Mouse (Mus musculus) spleen, postnatal 4 days (tissue): ENCODE measurements at regions not wholly inside any gene's neighbourhood (a gene's known extent, or its start where the extent isn't known, plus 50 kb on each side); places are given as distances from the start of the nearest gene placed in this dataset.

Source experiments
- DNase-seq, 2 experiments: peaks; one replicate each; pipeline ENCODE4 v3.0.0; 2022; ENCODE audit warnings: low spot score in 2 of 2

DNA sequence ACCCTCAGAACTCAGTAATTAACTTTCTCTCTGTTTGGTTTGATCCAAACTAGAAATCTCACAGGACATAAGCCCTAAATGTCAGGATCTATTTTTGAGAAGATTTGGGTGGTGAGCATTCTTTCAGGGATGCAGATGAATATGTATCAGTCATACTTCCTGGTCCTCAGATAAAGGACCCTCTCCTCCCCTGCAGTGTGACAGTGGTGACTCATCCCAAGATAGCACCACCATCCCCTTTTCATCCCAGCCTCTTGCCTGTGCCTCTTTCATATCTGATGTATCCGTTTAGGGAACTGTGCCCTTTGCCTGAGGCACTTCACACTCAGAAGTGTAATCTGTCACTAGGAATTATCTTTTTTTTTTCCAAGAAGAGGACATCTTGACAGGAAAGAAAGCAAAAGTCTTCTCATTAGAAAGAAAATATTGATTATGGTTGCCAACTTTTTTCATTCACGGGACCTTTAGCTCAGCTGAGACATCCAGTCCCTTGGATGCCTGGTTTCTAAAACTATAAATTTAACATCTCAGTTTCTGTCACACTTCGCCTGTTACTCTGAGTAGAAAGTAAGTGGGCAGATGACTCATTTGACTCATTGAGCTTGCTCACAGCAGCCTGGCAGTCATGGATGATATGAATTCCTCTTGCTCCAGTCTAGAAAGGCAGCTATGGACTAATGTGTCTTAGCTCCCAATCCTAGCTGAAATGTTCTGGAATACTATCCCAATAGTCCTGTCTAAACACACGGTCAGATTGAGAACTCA, 284.1 kb upstream of the Mctp2 start:
- DNase-seq: no peak

DNA sequence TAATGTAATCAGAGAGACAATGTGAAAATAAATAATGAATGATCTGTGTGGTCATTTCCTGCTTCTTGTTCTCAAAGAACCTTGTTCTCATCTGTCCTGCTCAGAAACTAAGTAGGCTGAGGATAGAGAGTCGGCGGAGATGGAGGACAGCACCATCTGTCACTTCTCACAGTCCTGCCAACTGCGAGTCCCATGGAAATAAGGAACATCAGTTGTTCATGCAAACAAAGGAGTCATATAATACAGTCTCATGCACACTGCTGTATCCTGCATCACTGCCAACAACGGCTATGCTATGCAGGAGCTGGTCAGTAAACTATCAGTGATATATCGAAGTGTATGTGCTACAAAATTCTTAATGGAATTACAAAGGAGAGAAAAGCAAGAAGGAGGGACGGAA, 285.7 kb upstream of the Mctp2 start:
- DNase-seq: no peak

DNA sequence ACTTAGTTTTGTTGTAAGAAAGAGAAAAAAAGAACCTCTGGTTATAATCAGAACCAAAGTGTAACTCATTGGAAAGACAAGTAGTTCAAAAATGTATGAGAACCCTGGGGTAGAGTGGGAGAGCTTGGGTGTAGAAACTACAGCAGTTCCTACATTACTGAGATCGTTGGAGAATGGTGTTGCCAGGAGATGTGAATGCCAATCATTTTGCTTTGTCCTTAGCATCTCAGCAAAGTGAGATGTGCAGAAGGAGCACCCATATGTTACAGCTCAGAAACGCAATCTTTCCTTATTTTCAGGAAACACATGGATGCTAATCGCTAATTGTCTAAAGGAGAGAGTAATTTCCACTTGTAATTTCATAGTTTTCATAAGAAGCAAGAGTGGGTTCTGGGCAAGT, 286.2 kb upstream of the Mctp2 start:
- no peak for DNase-seq

DNA sequence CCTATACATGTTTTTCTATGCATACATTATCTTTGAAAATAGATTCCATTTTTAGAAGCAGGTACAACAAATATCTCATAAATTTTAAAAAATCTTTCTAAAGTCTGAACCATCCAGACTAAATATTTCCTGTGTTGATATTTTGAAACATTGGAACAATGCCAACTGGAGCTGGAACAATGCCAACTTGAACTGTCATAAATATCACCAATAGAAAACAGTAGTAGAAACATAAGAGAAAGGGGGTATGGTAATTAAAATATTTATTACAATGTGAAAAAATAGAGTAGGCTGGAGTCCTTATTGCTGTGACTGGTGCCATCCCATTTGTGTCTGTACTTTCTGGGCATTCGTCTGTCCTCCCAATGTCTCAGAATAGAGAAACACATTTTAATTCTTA, 286.9 kb upstream of the Mctp2 start:
- no peak for DNase-seq

DNA sequence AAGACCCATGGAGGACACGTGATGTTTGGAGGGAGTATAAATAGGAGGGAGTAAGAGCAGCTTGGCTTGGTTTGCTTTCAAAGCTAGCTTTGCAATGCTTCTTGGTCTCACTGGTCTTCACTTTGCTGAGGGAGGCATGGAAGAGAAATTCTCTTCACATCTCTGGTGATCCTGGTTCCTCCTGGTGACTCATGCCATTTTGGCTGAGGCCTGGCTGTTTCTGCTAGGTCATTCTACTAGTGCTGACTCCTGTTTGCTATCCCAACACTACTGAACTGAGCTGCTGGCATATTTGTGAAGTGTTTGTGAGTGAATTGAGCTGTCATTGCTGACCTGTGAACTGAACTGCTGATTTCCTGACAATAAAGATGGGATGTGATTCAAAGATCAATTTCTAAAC, 288.3 kb upstream of the Mctp2 start:
- DNase-seq: no peak

DNA sequence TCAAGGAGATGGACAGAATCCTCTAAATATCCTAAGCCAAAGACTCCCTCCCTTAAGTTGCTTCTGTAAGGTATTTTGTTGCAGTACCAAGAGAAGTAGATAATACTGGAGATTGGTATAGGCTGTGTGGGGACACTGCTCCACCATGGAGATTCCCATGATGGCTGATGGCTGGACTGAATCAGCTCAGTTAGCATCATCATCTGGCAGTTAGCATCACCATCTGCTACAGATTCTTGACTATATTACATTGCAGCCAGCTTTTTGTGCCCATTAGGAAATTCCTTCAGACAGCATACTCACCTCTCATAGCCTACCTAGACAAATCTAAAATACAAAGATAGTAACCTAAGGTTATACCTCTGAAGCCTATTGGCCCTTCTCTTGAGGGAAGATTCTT, 290.6 kb upstream of the Mctp2 start:
- no peak for DNase-seq

DNA sequence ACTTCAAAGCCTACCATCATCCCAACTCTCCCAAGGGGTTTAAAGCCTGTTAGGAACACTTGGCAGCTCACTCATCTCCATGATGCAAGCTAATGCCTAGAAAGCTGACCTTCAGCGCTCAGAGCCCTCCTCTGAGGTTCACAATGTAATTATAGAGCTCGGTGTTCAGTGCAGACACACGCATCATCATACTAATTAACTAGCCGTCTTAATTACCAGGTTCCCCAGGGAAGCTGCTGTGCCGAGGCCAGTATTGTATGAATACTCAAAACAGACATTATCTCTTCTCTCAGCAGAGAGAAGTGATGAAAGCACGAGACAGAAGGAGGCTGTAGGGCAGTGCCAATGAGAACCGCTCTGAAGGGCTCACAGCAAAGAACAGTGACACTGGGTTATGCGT, 295.5 kb upstream of the Mctp2 start:
- no peak for DNase-seq

DNA sequence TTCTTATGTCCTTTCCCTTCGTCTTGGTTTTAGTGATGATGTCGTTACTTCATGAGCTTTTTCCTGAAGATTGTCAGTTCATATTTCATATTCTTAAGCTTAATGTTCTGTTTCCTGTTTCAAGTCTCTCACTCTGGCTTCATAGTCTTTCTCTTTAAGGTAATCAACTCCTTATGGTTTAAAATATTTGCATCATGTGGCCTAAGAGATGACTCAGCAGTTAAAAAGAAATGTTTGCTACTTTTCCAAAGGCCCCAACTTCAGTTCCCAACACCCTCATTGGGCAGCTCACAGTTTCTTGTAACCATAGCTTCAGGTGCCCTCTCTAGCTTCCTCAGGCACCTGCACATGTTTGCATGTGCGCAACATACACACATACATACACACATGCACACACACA, 303.4 kb upstream of the Mctp2 start:
- DNase-seq: no peak

DNA sequence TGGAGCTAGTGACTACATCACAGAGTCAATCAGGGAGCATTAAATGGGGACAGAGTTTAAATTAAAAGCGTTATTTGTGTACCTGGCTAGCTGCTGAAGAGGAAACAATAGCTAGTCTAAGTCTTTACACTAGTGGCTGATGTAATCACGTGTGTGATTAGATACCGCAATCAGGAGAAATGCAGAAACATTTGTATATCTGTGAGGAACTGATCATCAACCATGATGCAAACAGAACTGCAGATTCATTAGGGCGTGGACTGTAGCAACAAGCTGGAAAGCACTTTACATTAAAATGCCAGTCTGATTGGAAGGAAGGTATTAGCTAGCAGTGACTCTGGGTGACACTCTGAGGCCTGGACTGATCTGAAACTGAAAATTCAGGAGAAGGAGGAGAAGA, 308.8 kb upstream of the Mctp2 start:
- DNase-seq: no peak

DNA sequence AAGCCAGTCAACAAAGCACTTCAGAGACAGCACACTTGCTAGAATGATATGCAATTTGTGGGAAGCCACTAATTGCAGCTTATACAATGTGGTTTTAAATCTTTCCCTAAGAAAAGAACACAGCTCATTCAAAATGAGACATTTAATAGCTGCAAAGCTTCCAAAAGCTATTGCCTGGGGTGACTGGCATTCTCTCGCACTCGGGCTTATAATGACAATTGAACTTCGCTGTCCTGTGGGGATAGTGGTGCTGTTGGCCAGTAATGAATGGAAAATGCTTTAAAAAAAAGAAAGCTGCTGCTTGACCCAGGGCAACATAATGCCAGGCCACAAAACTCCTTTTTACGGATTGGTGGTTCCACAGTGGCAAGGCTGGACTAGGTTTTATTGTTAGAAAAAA, 321.0 kb upstream of the Mctp2 start:
- DNase-seq: no peak

DNA sequence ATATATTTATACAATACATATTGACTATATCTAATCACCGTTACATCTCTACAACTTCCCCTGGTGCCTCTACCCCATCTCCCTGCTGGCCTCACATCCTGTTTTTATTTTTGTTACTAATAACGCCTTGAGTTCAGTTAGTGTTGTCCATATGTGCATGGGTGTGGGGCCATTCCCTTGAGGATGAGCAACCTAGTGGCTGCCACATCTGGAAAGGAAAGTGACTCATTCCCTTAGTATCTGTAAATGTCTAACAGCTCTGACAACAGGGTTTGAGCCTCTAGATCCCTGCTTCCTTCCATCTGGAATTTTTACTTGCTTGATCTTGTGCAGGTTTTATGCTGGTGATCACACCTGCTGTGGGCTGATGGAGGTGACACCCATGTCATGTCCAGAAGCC, 333.2 kb upstream of the Mctp2 start:
- no peak for DNase-seq

DNA sequence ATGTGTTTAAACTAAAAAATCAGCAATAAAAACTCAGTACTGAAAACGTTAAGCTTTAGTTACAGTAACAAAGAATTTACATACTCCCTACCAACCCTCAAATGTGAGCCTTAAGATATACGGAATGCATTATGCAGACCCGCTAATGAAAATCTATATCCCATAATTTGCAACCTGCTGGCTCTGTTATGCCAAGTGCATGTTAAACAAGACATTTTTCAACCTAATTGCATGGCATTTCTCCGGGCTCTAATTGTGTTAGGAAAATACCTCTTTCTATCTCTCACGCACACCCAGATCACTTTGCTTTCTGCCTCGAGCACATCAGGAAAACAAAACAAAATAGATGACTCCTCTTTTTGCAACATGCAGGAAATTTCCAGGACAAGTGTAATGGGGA, 368.6 kb upstream of the Mctp2 start:
- DNase-seq: no peak

DNA sequence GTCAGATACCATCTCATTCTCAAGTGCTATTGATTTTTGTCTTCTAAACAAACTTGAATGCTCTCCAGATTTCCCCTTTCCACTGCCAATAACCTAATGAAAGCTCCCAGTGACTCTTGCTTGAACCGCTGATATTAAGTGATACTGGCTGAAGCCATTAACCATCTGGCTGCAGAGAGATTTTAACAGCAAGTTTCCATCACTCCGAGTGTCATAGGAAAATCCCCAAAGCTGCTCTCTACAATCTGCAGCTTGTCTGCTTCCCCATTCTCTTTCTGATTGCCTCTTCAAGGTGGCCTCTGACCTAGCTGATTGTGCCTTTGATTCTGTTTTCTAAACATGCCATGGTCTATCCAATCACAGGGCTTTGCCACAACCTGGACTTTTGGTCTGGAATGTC, 379.4 kb upstream of the Mctp2 start:
- DNase-seq: no peak

DNA sequence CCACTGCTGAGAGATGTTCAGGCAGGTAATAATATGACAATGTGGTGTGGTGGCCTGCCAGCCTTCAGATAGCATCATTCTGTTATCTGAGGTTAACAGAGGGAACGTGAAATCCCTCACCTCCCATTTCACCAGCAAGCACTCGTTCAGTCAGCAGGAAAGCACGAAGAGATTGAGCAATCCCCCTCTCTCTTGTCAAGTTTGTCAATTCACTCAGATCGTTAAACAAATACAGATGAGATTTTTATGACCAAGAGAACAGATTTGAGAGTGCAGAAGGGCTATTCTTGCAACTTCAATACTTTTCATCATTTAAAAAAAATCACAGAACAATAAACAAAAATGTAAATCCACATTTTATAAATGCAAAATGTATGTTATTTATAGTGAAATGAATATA, 380.9 kb upstream of the Mctp2 start:
- DNase-seq: no peak

DNA sequence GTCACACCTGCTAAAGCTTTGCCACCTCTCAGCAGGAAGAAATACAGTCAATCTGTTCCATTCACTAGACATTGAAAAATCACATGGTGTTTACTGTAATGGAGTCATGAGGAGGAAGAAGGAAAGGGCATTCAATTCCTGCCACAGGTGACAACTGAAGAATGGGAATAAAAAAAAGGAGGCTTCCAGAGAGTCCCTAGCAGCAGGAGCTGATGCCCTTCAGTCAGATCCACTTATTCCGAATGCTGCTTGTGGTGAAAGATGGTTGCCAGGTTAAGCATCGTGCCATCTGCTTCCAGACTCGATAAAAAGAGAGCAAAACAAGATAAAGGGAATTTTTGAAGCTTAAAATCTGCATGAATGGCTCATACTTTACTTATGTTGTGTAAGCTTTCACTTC, 385.0 kb upstream of the Mctp2 start:
- no peak for DNase-seq

DNA sequence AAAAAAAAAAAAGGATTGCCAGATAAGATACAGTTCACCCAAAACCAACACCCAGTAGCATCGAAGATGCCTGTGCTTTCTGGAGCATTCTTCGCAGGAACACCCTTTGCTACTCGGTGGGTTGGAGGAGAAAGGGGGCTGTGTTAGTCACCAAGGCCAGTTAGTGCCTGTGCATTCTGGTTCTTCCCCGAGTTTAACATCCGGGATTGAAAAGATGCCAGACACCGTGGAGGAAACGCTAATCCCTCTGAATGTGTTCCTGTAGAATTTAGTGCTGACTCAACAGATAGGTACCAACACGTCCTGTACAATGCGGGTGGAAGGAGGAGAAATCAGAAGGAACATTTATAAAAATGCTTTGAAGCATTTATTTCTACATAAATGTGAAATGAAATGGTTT, 385.5 kb upstream of the Mctp2 start:
- DNase-seq: no peak

DNA sequence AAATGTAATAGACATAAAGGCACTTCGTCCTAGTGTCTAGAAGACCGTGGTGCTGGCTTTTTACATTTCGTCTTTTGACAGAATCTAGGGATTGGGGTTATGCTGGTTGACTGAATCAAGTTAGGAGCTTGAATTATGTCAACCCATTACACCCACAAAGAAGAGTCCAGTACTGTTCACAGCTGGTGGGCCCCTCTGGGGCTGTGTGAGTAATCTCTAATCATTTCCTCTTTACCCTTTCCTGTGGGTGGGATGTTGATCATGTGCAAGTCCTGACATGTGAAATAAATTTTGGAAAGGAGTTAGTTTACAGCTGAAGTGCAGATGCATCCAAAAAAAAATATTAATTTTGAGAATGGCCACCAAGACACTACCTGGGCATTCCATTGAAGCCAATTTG, 390.3 kb upstream of the Mctp2 start:
- no peak for DNase-seq

DNA sequence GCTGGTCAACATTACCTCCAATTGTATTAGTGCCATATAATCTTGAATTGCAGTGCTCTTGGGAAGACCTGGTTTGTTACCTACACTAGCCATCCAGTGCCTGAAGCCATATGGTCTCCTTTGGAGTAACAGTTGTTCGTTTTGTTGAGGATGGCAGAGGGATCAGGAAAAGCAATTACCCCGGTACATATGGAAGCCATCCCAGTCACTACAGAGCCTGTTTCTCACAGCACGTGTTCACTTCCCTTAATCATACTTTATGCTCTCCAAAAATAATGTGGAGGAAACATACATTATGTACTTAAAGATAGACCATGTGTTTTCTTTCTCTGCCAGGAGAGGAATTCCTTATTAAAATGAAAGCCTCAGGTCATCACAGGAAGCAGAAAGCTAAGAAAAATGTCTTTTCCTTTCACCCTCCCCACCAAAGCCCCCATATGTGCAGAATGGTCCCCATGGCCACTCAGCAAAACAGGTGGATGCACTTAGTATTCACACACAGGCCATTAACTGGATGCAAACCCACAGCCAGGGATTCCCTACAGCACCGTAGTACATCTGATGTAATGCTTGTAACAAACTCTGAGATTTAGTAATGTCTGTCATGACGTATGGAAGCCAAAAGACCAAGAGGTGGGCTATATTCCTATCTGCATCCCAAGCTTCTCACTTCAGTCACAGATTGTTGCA, 397.4 kb upstream of the Mctp2 start:
- no peak for DNase-seq

DNA sequence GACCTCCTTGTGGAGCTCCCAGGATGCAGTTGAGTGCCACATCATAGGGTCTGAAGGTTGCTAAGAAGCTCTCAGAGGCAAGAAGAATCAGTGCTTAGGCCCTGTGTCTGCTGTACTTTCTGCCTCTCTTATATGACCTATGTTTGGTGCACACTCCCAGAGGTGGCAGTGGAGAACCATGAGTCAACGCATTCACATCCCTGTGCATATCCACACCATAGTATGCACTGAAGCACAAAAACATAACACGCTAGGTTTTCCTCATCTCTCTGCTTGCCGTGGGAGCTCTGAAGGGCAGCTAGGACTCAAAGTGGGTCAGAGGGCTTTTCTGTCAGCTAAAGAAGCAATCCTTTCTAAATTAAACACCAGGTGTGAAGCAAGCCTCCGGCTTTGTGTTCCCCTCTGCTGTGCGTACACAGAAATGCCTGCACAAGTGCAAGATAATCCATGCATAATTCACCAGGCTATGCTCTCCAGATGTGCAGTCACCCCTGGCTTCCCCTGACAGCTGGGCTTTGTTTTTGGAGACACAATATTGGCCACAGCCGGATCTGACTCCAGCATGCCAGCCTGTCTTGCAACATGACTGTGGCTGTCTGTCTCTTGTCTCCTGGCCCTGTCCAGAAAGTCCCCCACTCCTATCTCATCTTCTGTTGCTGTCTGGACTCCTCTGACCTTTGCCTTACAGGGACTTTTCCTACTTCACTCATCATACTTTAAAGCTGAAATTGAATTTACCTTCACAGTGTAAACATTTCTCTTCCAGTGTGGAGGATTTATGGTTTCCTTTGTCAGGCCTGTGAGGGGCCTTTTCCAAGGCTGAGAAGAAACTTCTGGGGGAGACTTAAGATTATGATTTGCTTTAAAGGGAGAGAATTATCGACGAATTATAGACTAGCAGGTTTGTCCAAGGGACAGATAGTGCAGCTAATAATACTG, 405.1 kb upstream of the Mctp2 start:
- DNase-seq: no peak

DNA sequence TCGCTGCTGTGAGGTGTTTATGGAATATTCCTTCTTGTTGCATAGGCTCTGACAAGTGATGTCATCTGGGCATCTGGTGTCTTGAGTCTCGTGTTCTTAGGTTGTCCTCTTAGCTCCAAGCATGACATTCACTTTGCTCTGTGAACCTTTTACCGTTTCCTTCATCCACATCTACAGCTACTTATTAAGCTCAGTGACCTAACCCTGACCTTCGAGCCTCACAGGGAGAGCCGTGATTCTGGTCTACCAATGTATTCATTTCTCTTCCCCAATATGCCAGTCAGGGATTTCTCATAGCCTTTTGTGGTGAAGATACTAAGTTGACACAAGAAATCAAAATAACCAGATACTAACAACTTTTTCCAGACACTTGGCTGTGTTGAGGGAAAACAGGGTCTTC, 409.0 kb upstream of the Mctp2 start:
- no peak for DNase-seq

DNA sequence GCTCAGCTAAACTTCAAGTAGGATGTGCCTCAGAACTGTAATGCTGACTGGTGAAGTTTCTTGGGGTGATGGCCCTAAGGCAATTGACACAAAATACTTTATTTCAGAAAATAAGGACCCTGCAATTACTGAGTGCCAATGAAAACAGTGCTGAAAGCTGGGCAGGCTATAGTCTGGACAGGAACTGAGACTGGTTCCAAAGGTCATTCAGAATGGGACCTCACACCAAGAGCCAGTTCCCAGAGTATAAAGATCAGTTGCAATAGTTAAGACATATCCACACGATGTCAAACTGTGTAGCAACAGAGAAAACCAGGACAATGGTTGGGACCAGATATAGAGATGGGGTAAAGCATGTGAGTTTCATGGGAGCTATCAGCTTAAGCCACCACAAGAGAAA, 409.6 kb upstream of the Mctp2 start:
- DNase-seq: no peak

DNA sequence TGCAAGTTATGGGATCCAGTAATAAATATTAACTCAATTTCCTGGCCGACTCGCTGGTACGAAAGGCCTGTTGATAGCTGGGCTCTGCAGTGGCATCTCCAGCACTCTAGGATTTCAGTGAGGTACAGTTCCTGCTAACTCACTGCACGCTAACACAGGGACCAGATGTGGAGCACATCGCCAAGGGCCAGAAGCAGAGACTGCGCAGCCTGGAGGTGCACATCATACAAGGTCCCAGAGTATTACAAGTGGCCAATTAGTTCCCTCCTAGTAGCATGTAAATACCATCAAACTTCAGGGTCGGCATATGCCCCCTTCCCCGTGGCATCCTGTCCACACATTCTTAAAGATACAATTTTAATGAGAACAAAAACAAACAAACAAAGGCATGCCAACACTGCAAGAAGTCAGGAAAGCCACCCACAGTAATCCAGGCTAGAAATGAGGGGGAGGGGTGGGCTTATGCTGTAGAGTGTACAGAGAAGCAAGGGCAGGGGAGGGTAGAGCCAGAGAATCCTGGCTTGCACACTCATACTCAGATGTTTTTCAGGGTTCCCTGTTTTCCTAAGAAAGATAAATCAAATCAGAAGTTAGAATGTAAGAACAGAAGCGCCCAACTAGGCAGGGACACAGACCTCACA, 419.9 kb upstream of the Mctp2 start:
- DNase-seq: no peak
